Mouse (Mus musculus) forebrain, embryonic 14.5 days (tissue): ENCODE data around the gene Prkn. TPM values are rescaled to one million over a fixed set of nuclear protein-coding genes. Genes with fewer than 3 reads are reported as not detected.
A peak's percentile ranks its signal among the peaks of the same experiment; 100 is the strongest.

Experiments used
- ATAC-seq: fragments of 200-750 bp; cut with Nextera tagmentation; 2 replicates; pipeline ENCODE4 v1.8.0; 2017; ENCODE audit warnings: mild to moderate bottlenecking, moderate library complexity
- DNase-seq: peaks from one replicate; pipeline ENCODE4 v3.0.0-alpha.2; 2015; ENCODE audit warnings: low spot score
- H3K27ac ChIP-seq: fragments of 300-500 bp; sonication (generic); 2 replicates; pipeline ENCODE4 v1.5.1; 2014; ENCODE audit warnings: low read depth, mild to moderate bottlenecking, control low read depth, low read length, moderate library complexity
- H3K27me3 ChIP-seq: fragments of 300-500 bp; sonication (generic); replicated peaks from 2 replicates; pipeline ENCODE4 v1.6.1; 2014; ENCODE audit warnings: low read length, control low read depth, mixed read lengths; ENCODE audit not compliant: control insufficient read depth, insufficient read depth
- H3K36me3 ChIP-seq: fragments of 300-500 bp; sonication (generic); 2 replicates; pipeline ENCODE4 v1.6.1; 2014; ENCODE audit warnings: low read length, control low read depth; ENCODE audit not compliant: control insufficient read depth, insufficient read depth
- H3K4me1 ChIP-seq: fragments of 300-500 bp; sonication (generic); 2 replicates; pipeline ENCODE4 v1.6.1; 2014; ENCODE audit warnings: antibody characterized with exemption, low read length, control low read depth; ENCODE audit not compliant: control insufficient read depth, insufficient read depth
- H3K4me2 ChIP-seq: fragments of 300-500 bp; sonication (generic); 2 replicates; pipeline ENCODE4 v1.6.1; 2014; ENCODE audit warnings: mild to moderate bottlenecking, control low read depth, low read length
- H3K4me3 ChIP-seq: fragments of 300-500 bp; sonication (generic); 2 replicates; pipeline ENCODE4 v1.5.1; 2014; ENCODE audit warnings: low read depth, low read length, control low read depth
- H3K9ac ChIP-seq: fragments of 300-500 bp; sonication (generic); 2 replicates; pipeline ENCODE4 v1.6.1; 2014; ENCODE audit warnings: mild to moderate bottlenecking, low read length, control low read depth, moderate library complexity
- H3K9me3 ChIP-seq: fragments of 300-500 bp; sonication (generic); replicated peaks from 2 replicates; pipeline ENCODE4 v1.6.1; 2016; ENCODE audit warnings: low read length, control low read depth, mixed read lengths; ENCODE audit not compliant: control insufficient read depth
- WGBS: fragments of 180-500 bp; shearing (Covaris S2); extraction: QIAGEN DNeasy Blood & Tissue Kit; methylation state at CpG from one replicate; pipeline ENCODE4 v1.1.7; 2014; 5-methylcytosine and 5-hydroxymethylcytosine counted together
- polyA plus RNA-seq: library from polyadenylated mRNA; unstranded; fragments of >200 nt; fragmentation: Nextera tagmentation; extraction: Ambion mirVana; gene quantifications from 2 replicates; pipeline ENCODE4 v1.2.1, GENCODE M21; 2014

Prkn gene
- polyA plus RNA-seq, 1 experiment from 2014 or later = 1.6 TPM

DNA sequence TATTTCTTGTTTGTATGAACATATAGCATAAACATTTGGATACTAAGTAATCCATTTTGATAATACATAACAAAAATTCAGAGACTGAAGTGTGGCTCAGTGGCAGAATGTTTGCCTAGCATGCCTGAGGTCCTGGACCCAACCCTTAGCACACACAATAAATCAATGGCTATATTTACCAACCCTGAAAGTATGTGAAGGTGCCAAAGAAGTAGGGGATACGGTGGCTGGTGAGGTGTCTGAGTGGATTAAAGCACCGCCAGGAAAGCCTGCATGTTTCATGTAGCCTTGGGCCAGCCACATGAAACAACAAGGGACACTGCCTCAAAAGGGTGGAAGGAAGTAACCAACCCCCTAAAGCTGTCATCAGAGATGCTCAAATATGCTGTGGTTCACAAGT, 192.2 kb downstream of the Prkn start:
- WGBS = 83% methylated on average over 2 of the region's 2 CpGs
- Histone ChIP-seq H3K36me3 (no peaks in the 10 kb centered on the region), H3K4me2 (no peak overlapping the region), H3K27ac (no peak overlapping the region), H3K9ac (no peak overlapping the region), H3K27me3 (no peaks in the 10 kb centered on the region), H3K9me3 (no peaks in the 10 kb centered on the region), H3K4me3 (no peak overlapping the region), H3K4me1 (no peaks in the 10 kb centered on the region)
- ATAC-seq (no peak), DNase-seq (no peak)

- Histone ChIP-seq H3K9me3 (no peaks in the 10 kb centered on the region), H3K4me2 (no peak overlapping the region)
Measured at GRCm38 (mm10) chr17:11033594-11033993, 193.4 kb downstream of the Prkn start.

DNA sequence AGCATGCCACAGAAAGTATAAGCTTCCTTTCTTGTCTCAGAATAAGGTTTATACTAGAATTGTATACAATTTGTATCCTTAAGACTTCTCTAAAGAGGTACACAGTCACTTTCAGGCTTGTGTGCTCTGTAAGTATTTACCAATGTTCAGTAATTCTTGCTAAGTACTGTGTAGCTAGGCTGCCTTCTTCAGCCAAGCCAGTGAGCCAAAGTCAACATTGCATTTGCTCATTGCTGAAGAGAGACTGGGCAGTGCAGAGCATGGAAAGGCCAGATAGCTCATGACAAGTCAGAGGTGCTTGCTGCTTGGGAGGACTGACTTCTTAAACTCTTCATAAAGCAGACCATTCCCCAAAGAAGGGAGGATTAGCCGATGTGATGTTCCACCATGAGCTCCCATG, 198.1 kb downstream of the Prkn start:
- 90% methylated on average over 1 of the region's 1 CpGs for WGBS

More at GRCm38 (mm10) chr17:11033594-11033993, 193.4 kb downstream of the Prkn start:
- Histone ChIP-seq H3K36me3 (no peaks in the 10 kb centered on the region), H3K27me3 (no peaks in the 10 kb centered on the region), H3K4me1 (no peaks in the 10 kb centered on the region), H3K9ac (no peak overlapping the region), H3K27ac (no peak overlapping the region), H3K4me3 (no peak overlapping the region)
- no peak for ATAC-seq
- WGBS = 39% methylated on average over 2 of the region's 2 CpGs
- DNase-seq = no peak

DNA sequence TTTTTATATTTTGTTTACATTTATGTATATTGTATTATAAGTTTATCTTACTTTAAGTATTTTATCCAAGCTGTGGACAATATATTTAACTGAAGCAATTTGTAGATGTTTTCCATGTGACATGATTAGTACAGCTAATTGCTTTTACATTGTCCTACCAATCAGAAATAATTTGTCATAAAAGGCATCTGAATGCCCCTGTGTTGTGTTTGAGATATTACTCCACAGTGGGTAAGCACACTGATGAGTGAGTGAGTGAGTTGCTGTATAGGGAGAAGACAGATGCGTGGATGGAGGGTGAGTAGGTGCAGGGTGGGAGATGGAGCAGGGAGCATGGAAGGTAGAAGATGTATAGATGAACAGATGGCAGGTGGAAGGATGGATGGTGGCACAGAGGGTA, 218.8 kb downstream of the Prkn start:
- whole genome bisulfite sequencing = 89% methylated on average over 1 of the region's 1 CpGs
- H3K9ac ChIP-seq = no peak overlapping the region
- ATAC-seq = no peak

More for the DNA sequence above, 198.1 kb downstream of the Prkn start:
- H3K9me3 ChIP-seq = no peaks in the 10 kb centered on the region
- H3K9ac ChIP-seq = no peak overlapping the region
- ATAC-seq (no peak), DNase-seq (no peak)
- H3K27ac ChIP-seq = no peak overlapping the region
- H3K4me3 ChIP-seq = no peak overlapping the region
- H3K4me2 ChIP-seq = no peak overlapping the region
- no peaks in the 10 kb centered on the region for H3K36me3 ChIP-seq
- no peaks in the 10 kb centered on the region for H3K27me3 ChIP-seq
- no peaks in the 10 kb centered on the region for H3K4me1 ChIP-seq

DNA sequence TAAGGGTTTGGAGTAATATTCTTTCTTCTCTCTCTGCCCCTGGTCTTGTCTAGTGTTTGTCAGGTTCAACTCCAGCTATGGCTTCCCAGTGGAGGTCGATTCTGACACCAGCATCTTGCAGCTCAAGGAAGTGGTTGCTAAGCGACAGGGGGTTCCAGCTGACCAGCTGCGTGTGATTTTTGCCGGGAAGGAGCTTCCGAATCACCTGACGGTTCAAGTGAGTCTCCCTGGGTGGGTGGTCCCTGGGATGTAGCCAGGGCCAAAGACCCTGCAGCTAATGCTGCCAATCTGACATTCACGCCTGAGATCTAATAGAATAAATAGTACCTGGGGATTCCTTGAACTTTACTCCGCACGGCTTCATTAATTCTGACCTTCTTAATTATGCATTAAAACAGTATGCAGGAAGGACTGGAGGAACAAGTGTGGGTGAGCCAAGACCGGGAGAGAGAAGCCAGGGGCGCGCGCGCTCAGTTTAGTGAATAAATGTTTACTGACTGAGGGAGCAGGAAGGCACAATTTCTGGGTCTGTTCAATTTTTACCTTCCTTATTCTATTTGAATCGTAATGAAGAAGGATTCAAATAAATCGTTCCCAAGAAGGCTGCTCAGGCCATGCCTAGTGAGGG, 227.0 kb downstream of the Prkn start:
- Histone ChIP-seq H3K9ac (0 out of 2 replicates have a peak overlapping the region, but pooled peaks have one; percentile 41), H3K9me3 (no peaks in the 10 kb centered on the region), H3K27ac (peak overlapping the region; percentile 49; the same call in 1 of the 2 replicates), H3K27me3 (no peaks in the 10 kb centered on the region), H3K4me3 (peak overlapping the region; percentile 2; the same call in 1 of the 2 replicates), H3K4me1 (peaks cover 20% of the 10 kb centered on the region), H3K36me3 (no peaks in the 10 kb centered on the region), H3K4me2 (peak overlapping the region; percentile 37)
- peak; percentile 66 for DNase-seq
- ATAC-seq = peak; percentile 49
- WGBS = 2% methylated on average over 16 of the region's 16 CpGs

More for the DNA sequence above, 218.8 kb downstream of the Prkn start:
- no peak for DNase-seq
- Histone ChIP-seq H3K27me3 (no peaks in the 10 kb centered on the region), H3K36me3 (no peaks in the 10 kb centered on the region), H3K4me1 (no peaks in the 10 kb centered on the region), H3K9me3 (no peaks in the 10 kb centered on the region), H3K4me2 (no peak overlapping the region), H3K4me3 (no peak overlapping the region), H3K27ac (no peak overlapping the region)

GRCm38 (mm10) chr17:11067704-11068475, 227.7 kb downstream of the Prkn start:
- WGBS = under 1% methylated on average over 14 of the region's 14 CpGs
- H3K9me3 ChIP-seq = no peaks in the 10 kb centered on the region
- H3K27ac ChIP-seq = peak overlapping the region; percentile 49; the same call in 1 of the 2 replicates
- peak overlapping the region; percentile 2; the same call in 1 of the 2 replicates for H3K4me3 ChIP-seq
- peak overlapping the region; percentile 41; the same call in 1 of the 2 replicates for H3K9ac ChIP-seq
- peaks cover 20% of the 10 kb centered on the region for H3K4me1 ChIP-seq
- H3K4me2 ChIP-seq = peak overlapping the region; percentile 37
- H3K36me3 ChIP-seq = no peaks in the 10 kb centered on the region
- ATAC-seq (peak; percentile 92), DNase-seq (peak; percentile 84)
- no peaks in the 10 kb centered on the region for H3K27me3 ChIP-seq

GRCm38 (mm10) chr17:11070996-11071395, 230.8 kb downstream of the Prkn start:
- Histone ChIP-seq H3K4me1 (peaks cover 26% of the 10 kb centered on the region), H3K36me3 (no peaks in the 10 kb centered on the region), H3K27ac (no peak overlapping the region), H3K9me3 (no peaks in the 10 kb centered on the region), H3K9ac (no peak overlapping the region), H3K4me3 (no peak overlapping the region), H3K27me3 (no peaks in the 10 kb centered on the region), H3K4me2 (no peak overlapping the region)
- ATAC-seq (no peak), DNase-seq (no peak)

- Histone ChIP-seq H3K4me1 (peaks cover 16% of the 10 kb centered on the region), H3K9me3 (no peaks in the 10 kb centered on the region), H3K27me3 (no peaks in the 10 kb centered on the region), H3K4me3 (no peak overlapping the region), H3K27ac (no peak overlapping the region), H3K9ac (no peak overlapping the region), H3K36me3 (no peaks in the 10 kb centered on the region), H3K4me2 (0 out of 2 replicates have a peak overlapping the region, but pooled peaks have one; percentile 7)
- DNase-seq (peak; percentile 93), ATAC-seq (peak; percentile 89)
- WGBS = 14% methylated on average over 6 of the region's 6 CpGs
Measured at GRCm38 (mm10) chr17:11076319-11076903, 236.2 kb downstream of the Prkn start.
